8 mouse cellular contexts compared by ENCODE assay signal in genomic region chr5:24586106-24586505, GRCm38 (mm10). TPM values are rescaled to one million over a fixed set of nuclear protein-coding genes. Genes with fewer than 3 reads are reported as not detected.
DNase-seq lines count a peak whose midpoint lies in the region; ATAC-seq and TF ChIP-seq lines count a peak whose summit lies in the region.

No protein-coding gene starts in this region.

- TF ChIP-seq CTCF in G1E (IDR thresholded peaks at IDR 0.05; ENCODE audit: low read depth, low read length), result no peak
- TF ChIP-seq CTCF in forebrain, postnatal 0 days (IDR thresholded peaks at IDR 0.05; ENCODE audit: low read depth), result no peak

- peak overlapping the region; percentile 85 for H3K4me2 ChIP-seq in heart, embryonic 14.5 days (ENCODE audit: low read length)
- peak overlapping the region; percentile 88 for H3K4me2 ChIP-seq in forebrain, postnatal 0 days (ENCODE audit: low read depth)

- peak overlapping the region; percentile 85 for H3K9ac ChIP-seq in heart, embryonic 14.5 days (ENCODE audit: low read length)
- peak overlapping the region; percentile 83 for H3K9ac ChIP-seq in forebrain, postnatal 0 days

- ATAC-seq in heart, embryonic 14.5 days (ENCODE audit: insufficient number of reproducible peaks, insufficient read depth, low FRiP score, low read depth), result no peak
- ATAC-seq in G1E (ENCODE audit: extremely low read depth, insufficient number of reproducible peaks, low FRiP score, poor library complexity, severe bottlenecking), result no peak
- peak; percentile 37; the same call in 1 of the 2 replicates for ATAC-seq in forebrain, postnatal 0 days

- peaks cover 30% of the 10 kb centered on the region for H3K36me3 ChIP-seq in heart, embryonic 14.5 days (ENCODE audit: control insufficient read depth, insufficient read depth, low read length)
- peaks cover 33% of the 10 kb centered on the region for H3K36me3 ChIP-seq in G1E (replicated peaks)
- peaks cover 24% of the 10 kb centered on the region for H3K36me3 ChIP-seq in forebrain, postnatal 0 days (ENCODE audit: insufficient read depth)
- peaks cover 35% of the 10 kb centered on the region for H3K36me3 ChIP-seq in megakaryocyte, embryonic 14.5 days (replicated peaks; ENCODE audit: low read length)

- 10% methylated on average over 8 of the region's 8 CpGs for WGBS in heart, embryonic 14.5 days
- WGBS in forebrain, postnatal 0 days, result 6% methylated on average over 8 of the region's 8 CpGs

- no peaks in the 10 kb centered on the region for H3K27me3 ChIP-seq in heart, embryonic 14.5 days (ENCODE audit: control insufficient read depth, insufficient read depth, low read length)
- H3K27me3 ChIP-seq in G1E (ENCODE audit: insufficient read depth, low read length), result peaks cover 11% of the 10 kb centered on the region; the same call in 1 of the 2 replicates
- H3K27me3 ChIP-seq in forebrain, postnatal 0 days (ENCODE audit: insufficient read depth, low read length), result no peaks in the 10 kb centered on the region
- no peaks in the 10 kb centered on the region for H3K27me3 ChIP-seq in megakaryocyte, embryonic 14.5 days (replicated peaks)

- H3K4me1 ChIP-seq in heart, embryonic 14.5 days (ENCODE audit: control insufficient read depth in 2 of 2, insufficient read depth in 2 of 2, low read length in 2 of 2), result peaks cover 7 to 20% of the 10 kb centered on the region in 2 experiments; a peak in 3 of 4 replicates
- peaks cover 19% of the 10 kb centered on the region for H3K4me1 ChIP-seq in G1E (ENCODE audit: insufficient read depth, low read depth, low read length)
- peaks cover 10% of the 10 kb centered on the region for H3K4me1 ChIP-seq in forebrain, postnatal 0 days (ENCODE audit: insufficient read depth)
- peaks cover 68% of the 10 kb centered on the region for H3K4me1 ChIP-seq in megakaryocyte, embryonic 14.5 days

- H3K4me3 ChIP-seq in heart, embryonic 14.5 days (ENCODE audit: control insufficient read depth in 1 of 2, insufficient read depth in 1 of 2, low read depth in 1 of 2, low read length in 2 of 2), result peak overlapping the region; percentile 60 to 84
- peak overlapping the region; percentile 83 for H3K4me3 ChIP-seq in G1E (ENCODE audit: low read depth, low read length)
- peak overlapping the region; percentile 79 for H3K4me3 ChIP-seq in forebrain, postnatal 0 days (ENCODE audit: low read depth, low read length)
- H3K4me3 ChIP-seq in megakaryocyte, embryonic 14.5 days (replicated peaks), result peak overlapping the region; percentile 98

- no peak overlapping the region for H3K27ac ChIP-seq in heart, embryonic 14.5 days (replicated peaks in 1 of 2; ENCODE audit: control insufficient read depth in 1 of 2, insufficient read depth in 1 of 2, low read depth in 2 of 2, low read length in 2 of 2)
- peak overlapping the region; percentile 88 for H3K27ac ChIP-seq in forebrain, postnatal 0 days (ENCODE audit: low read depth, low read length)

- DNase-seq in heart, adult 8-10 months (ENCODE audit: low spot score), result no peak
- no peak for DNase-seq in G1E (ENCODE audit: low spot score)
- peak; percentile 34 for DNase-seq in forebrain, postnatal 0 days
- no peak for DNase-seq in adrenal gland, postnatal 4 days (ENCODE audit: low spot score in 2 of 2)
- no peak for DNase-seq in retina, postnatal 1 day
- no peak for DNase-seq in layer of hippocampus, postnatal 10 days (ENCODE audit: low spot score in 2 of 2)

- H3K9me3 ChIP-seq in heart, embryonic 14.5 days (ENCODE audit: control insufficient read depth, low read length), result no peaks in the 10 kb centered on the region
- H3K9me3 ChIP-seq in G1E (replicated peaks), result no peaks in the 10 kb centered on the region
- no peaks in the 10 kb centered on the region for H3K9me3 ChIP-seq in forebrain, postnatal 0 days (ENCODE audit: low read length)
- H3K9me3 ChIP-seq in megakaryocyte, embryonic 14.5 days, result no peaks in the 10 kb centered on the region

RNA-seq across cellular contexts. Expression of gene Chpf2, which starts 0.4 kb away (rescaled TPM):
- polyA plus RNA-seq in heart, embryonic 14.5 days (2014; fragmentation: Nextera tagmentation; extraction: Ambion mirVana), result 8.6 and 8.9 TPM in 2 replicates
- total RNA-seq in heart, adult 8-10 months (2022), result 1 to 10 TPM; 7.4 to 9.5 (median 7.7) TPM
- total RNA-seq in G1E (2014; fragmentation: Nextera tagmentation) (5.9 and 15.8 TPM in 2 replicates), G1E (2017) (7.3 and 14.9 TPM in 2 replicates)
- 19.9 and 28.5 TPM in 2 replicates for polyA plus RNA-seq in G1E (2012)
- 25.0 and 33.5 TPM in 2 replicates for total RNA-seq in forebrain, postnatal 0 days (2014; rRNA removed)
- polyA plus RNA-seq in forebrain, postnatal 0 days (2015; fragmentation: Nextera tagmentation; extraction: Ambion mirVana), result 18.7 and 21.3 TPM in 2 replicates
- polyA plus RNA-seq in megakaryocyte, embryonic 14.5 days (2012; ENCODE audit: insufficient read depth, low replicate concordance), result 36.1 and 95.0 TPM in 2 replicates
- 10 to 100 TPM; 59.1 to 68.4 TPM for total RNA-seq in adrenal gland, postnatal 4 days (2021)
- total RNA-seq in layer of hippocampus, postnatal 10 days (2021), result 10 to 100 TPM; 54.6 to 64.1 TPM

RNA-seq across cellular contexts. Expression of gene Abcf2, which starts 8.8 kb away (rescaled TPM):
- polyA plus RNA-seq in heart, embryonic 14.5 days (2014; fragmentation: Nextera tagmentation; extraction: Ambion mirVana), result 57.4 and 60.8 TPM in 2 replicates
- 10 to 100 TPM; 53.6 to 60.6 (median 56.2) TPM for total RNA-seq in heart, adult 8-10 months (2022)
- total RNA-seq in G1E (2014; fragmentation: Nextera tagmentation) (54.2 and 58.8 TPM in 2 replicates), G1E (2017) (89.5 and 94.6 TPM in 2 replicates)
- 68.5 and 81.4 TPM in 2 replicates for polyA plus RNA-seq in G1E (2012)
- 59.8 and 66.2 TPM in 2 replicates for total RNA-seq in forebrain, postnatal 0 days (2014; rRNA removed)
- polyA plus RNA-seq in forebrain, postnatal 0 days (2015; fragmentation: Nextera tagmentation; extraction: Ambion mirVana), result 73.7 and 80.8 TPM in 2 replicates
- polyA plus RNA-seq in megakaryocyte, embryonic 14.5 days (2012; ENCODE audit: insufficient read depth, low replicate concordance), result 49.0 and 53.1 TPM in 2 replicates
- total RNA-seq in adrenal gland, postnatal 4 days (2021), result 10 to 100 TPM; 54.7 to 59.8 TPM
- 10 to 100 TPM; 53.2 to 57.3 TPM for total RNA-seq in layer of hippocampus, postnatal 10 days (2021)

RNA-seq across cellular contexts. Expression of gene 4931409K22Rik, which starts 29.5 kb away (rescaled TPM):
- polyA plus RNA-seq in heart, embryonic 14.5 days (2014; fragmentation: Nextera tagmentation; extraction: Ambion mirVana), result not detected in 2 replicates
- total RNA-seq in heart, adult 8-10 months (2022), result not detected
- total RNA-seq in G1E (2014; fragmentation: Nextera tagmentation) (not detected in 2 replicates), G1E (2017) (0.06 TPM in 1 of 2 replicates, not detected in the other)
- polyA plus RNA-seq in G1E (2012), result not detected in 2 replicates
- total RNA-seq in forebrain, postnatal 0 days (2014; rRNA removed), result not detected in 2 replicates
- polyA plus RNA-seq in forebrain, postnatal 0 days (2015; fragmentation: Nextera tagmentation; extraction: Ambion mirVana), result 0.11 TPM in 1 of 2 replicates, not detected in the other
- not detected in 2 replicates for polyA plus RNA-seq in megakaryocyte, embryonic 14.5 days (2012; ENCODE audit: insufficient read depth, low replicate concordance)
- under 1 TPM in 1 of 2 experiments, not detected in 1; 0.11 TPM for total RNA-seq in adrenal gland, postnatal 4 days (2021)
- not detected for total RNA-seq in layer of hippocampus, postnatal 10 days (2021)

RNA-seq across cellular contexts. Expression of gene Smarcd3, which starts 38.1 kb away (rescaled TPM):
- 71.0 and 78.4 TPM in 2 replicates for polyA plus RNA-seq in heart, embryonic 14.5 days (2014; fragmentation: Nextera tagmentation; extraction: Ambion mirVana)
- total RNA-seq in heart, adult 8-10 months (2022), result 10 to 100 TPM; 56.8 to 62.6 (median 60.6) TPM
- total RNA-seq in G1E (2014; fragmentation: Nextera tagmentation) (not detected in 2 replicates), G1E (2017) (0.06 and 0.22 TPM in 2 replicates)
- polyA plus RNA-seq in G1E (2012), result 0.12 TPM in 1 of 2 replicates, not detected in the other
- total RNA-seq in forebrain, postnatal 0 days (2014; rRNA removed), result 265 and 272 TPM in 2 replicates
- 162 and 168 TPM in 2 replicates for polyA plus RNA-seq in forebrain, postnatal 0 days (2015; fragmentation: Nextera tagmentation; extraction: Ambion mirVana)
- 0.76 TPM in 1 of 2 replicates, not detected in the other for polyA plus RNA-seq in megakaryocyte, embryonic 14.5 days (2012; ENCODE audit: insufficient read depth, low replicate concordance)
- 10 to 100 TPM; 27.9 to 30.6 TPM for total RNA-seq in adrenal gland, postnatal 4 days (2021)
- 100 to 1,000 TPM; 136 to 148 TPM for total RNA-seq in layer of hippocampus, postnatal 10 days (2021)

RNA-seq across cellular contexts. Expression of gene Asb10, which starts 45.3 kb away (rescaled TPM):
- 5.0 and 6.3 TPM in 2 replicates for polyA plus RNA-seq in heart, embryonic 14.5 days (2014; fragmentation: Nextera tagmentation; extraction: Ambion mirVana)
- 100 to 1,000 TPM in 2 of 4 experiments, 10 to 100 TPM in 2; 97.3 to 112 (median 103) TPM for total RNA-seq in heart, adult 8-10 months (2022)
- total RNA-seq in G1E (2014; fragmentation: Nextera tagmentation) (not detected in 2 replicates), G1E (2017) (not detected in 2 replicates)
- polyA plus RNA-seq in G1E (2012), result 0.04 TPM in 1 of 2 replicates, not detected in the other
- total RNA-seq in forebrain, postnatal 0 days (2014; rRNA removed), result 0.43 TPM in 1 of 2 replicates, not detected in the other
- polyA plus RNA-seq in forebrain, postnatal 0 days (2015; fragmentation: Nextera tagmentation; extraction: Ambion mirVana), result 0.21 and 0.22 TPM in 2 replicates
- not detected in 2 replicates for polyA plus RNA-seq in megakaryocyte, embryonic 14.5 days (2012; ENCODE audit: insufficient read depth, low replicate concordance)
- total RNA-seq in adrenal gland, postnatal 4 days (2021), result 1 to 10 TPM; 2.6 to 3.0 TPM
- total RNA-seq in layer of hippocampus, postnatal 10 days (2021), result under 1 TPM; 0.38 to 0.41 TPM
